Comparison of ENCODE assay signal across 8 mouse cellular contexts in the genomic region with DNA sequence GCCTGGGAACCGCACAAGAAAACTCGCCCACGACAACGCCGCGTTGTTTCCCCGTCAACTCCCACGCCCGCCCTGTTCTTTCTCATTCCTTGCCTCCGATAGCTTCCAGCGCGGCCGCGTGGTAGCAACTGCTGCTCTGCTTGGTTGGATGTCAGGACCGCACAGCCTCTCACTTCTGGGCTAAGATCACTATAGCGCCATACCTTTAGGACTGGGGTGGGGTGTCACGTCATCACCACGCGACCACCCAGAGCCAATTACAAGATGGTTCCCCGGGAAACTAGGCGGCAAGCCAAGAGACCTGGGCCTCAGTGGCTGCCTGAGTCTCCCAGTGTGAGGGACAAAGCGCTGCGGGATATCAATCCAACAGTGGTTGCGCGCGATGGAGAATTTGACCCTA. TPM values are rescaled to one million over a fixed set of nuclear protein-coding genes. Genes with fewer than 3 reads are reported as not detected.
DNase-seq lines count a peak whose midpoint lies in the region; ATAC-seq and TF ChIP-seq lines count a peak whose summit lies in the region.

No protein-coding gene starts in this region.

- H3K36me3 ChIP-seq in hindbrain, embryonic 14.5 days (replicated peaks; ENCODE audit: control insufficient read depth, insufficient read depth), result peaks cover 22% of the 10 kb centered on the region
- peaks cover 5% of the 10 kb centered on the region; the same call in 1 of the 2 replicates for H3K36me3 ChIP-seq in lung, postnatal 0 days (ENCODE audit: insufficient read depth, low read length)

- peak overlapping the region; percentile 39 for H3K9ac ChIP-seq in hindbrain, embryonic 14.5 days
- H3K9ac ChIP-seq in lung, postnatal 0 days (replicated peaks; ENCODE audit: low read depth), result no peak overlapping the region

- peak; percentile 83 for DNase-seq in Muller cell, postnatal 12 days (ENCODE audit: inconsistent ontology term)
- peak; percentile 93 for DNase-seq in cerebellum, postnatal 10 days
- peak; percentile 77 to 81 for DNase-seq in frontal cortex, postnatal 14 days (ENCODE audit: low spot score in 2 of 2)
- DNase-seq in hindbrain, embryonic 14.5 days (ENCODE audit: low spot score), result peak; percentile 84
- peak; percentile 74 to 78 for DNase-seq in layer of hippocampus, postnatal 25 days (ENCODE audit: extremely low spot score in 1 of 2, low spot score in 1 of 2)
- DNase-seq in lung, postnatal 0 days (ENCODE audit: low spot score), result peak; percentile 57
- DNase-seq in right cerebral cortex, adult 2 months (ENCODE audit: low spot score in 2 of 2), result peak; percentile 82 to 87

- H3K4me1 ChIP-seq in hindbrain, embryonic 14.5 days (replicated peaks; ENCODE audit: control insufficient read depth, insufficient read depth, low read length), result peaks cover 53% of the 10 kb centered on the region
- peaks cover 8% of the 10 kb centered on the region; the same call in 1 of the 2 replicates for H3K4me1 ChIP-seq in lung, postnatal 0 days (ENCODE audit: insufficient read depth, low read depth, low read length)

- H3K9me3 ChIP-seq in hindbrain, embryonic 14.5 days (ENCODE audit: control insufficient read depth, low read length), result no peaks in the 10 kb centered on the region
- H3K9me3 ChIP-seq in lung, postnatal 0 days (ENCODE audit: low read length), result no peaks in the 10 kb centered on the region

- TF ChIP-seq EP300 in lung, postnatal 0 days (IDR thresholded peaks at IDR 0.05), result no peak

- TF ChIP-seq CTCF in lung, postnatal 0 days (IDR thresholded peaks at IDR 0.05), result no peak

- H3K4me2 ChIP-seq in hindbrain, embryonic 14.5 days (replicated peaks), result peak overlapping the region; percentile 93
- H3K4me2 ChIP-seq in lung, postnatal 0 days (replicated peaks; ENCODE audit: low read depth, low read length), result peak overlapping the region; percentile 51

- peak overlapping the region; percentile 35 for H3K4me3 ChIP-seq in hindbrain, embryonic 14.5 days (replicated peaks; ENCODE audit: low read length)
- H3K4me3 ChIP-seq in lung, postnatal 0 days (ENCODE audit: low read depth, low read length), result peak overlapping the region; percentile 27

- H3K27ac ChIP-seq in hindbrain, embryonic 14.5 days, result peak overlapping the region; percentile 79
- H3K27ac ChIP-seq in lung, postnatal 0 days (ENCODE audit: low read length), result peak overlapping the region; percentile 60

- H3K27me3 ChIP-seq in hindbrain, embryonic 14.5 days (ENCODE audit: control insufficient read depth, insufficient read depth, low read length), result no peaks in the 10 kb centered on the region
- no peaks in the 10 kb centered on the region for H3K27me3 ChIP-seq in lung, postnatal 0 days (replicated peaks; ENCODE audit: insufficient read depth, low read length)

- ATAC-seq in hindbrain, embryonic 14.5 days (ENCODE audit: low FRiP score), result peak; percentile 55
- no peak for ATAC-seq in lung, postnatal 0 days
- no peak for ATAC-seq in megakaryocyte-erythroid progenitor cell, adult 5-6 weeks (replicated peaks; ENCODE audit: low FRiP score, low TSS enrichment, poor library complexity, severe bottlenecking)

- WGBS in hindbrain, embryonic 14.5 days, result 2% methylated on average over 26 of the region's 26 CpGs
- 30% methylated on average over 26 of the region's 26 CpGs for WGBS in lung, postnatal 0 days

RNA-seq across cellular contexts. Expression of gene Gzf1, which starts 3.0 kb away (rescaled TPM):
- 18.5 and 18.6 TPM in 2 replicates for polyA plus RNA-seq in hindbrain, embryonic 14.5 days (2014; fragmentation: Nextera tagmentation; extraction: Ambion mirVana)
- total RNA-seq in layer of hippocampus, postnatal 25 days (2021), result 10 to 100 TPM; 30.4 to 32.4 TPM
- polyA plus RNA-seq in lung, postnatal 0 days (2015; fragmentation: Nextera tagmentation; extraction: Ambion mirVana), result 21.3 and 23.7 TPM in 2 replicates
- 13.4 and 13.5 TPM in 2 replicates for total RNA-seq in megakaryocyte-erythroid progenitor cell, adult 5-6 weeks (2014; fragmentation: Nextera tagmentation)
- total RNA-seq in megakaryocyte-erythroid progenitor cell, adult 5-6 weeks (2017), result 13.5 and 14.1 TPM in 2 replicates

RNA-seq across cellular contexts. Expression of gene Nxt1, which starts 5.4 kb away (rescaled TPM):
- polyA plus RNA-seq in hindbrain, embryonic 14.5 days (2014; fragmentation: Nextera tagmentation; extraction: Ambion mirVana), result 47.0 and 48.5 TPM in 2 replicates
- total RNA-seq in layer of hippocampus, postnatal 25 days (2021), result 10 to 100 TPM; 11.2 to 16.0 TPM
- 46.2 and 46.4 TPM in 2 replicates for polyA plus RNA-seq in lung, postnatal 0 days (2015; fragmentation: Nextera tagmentation; extraction: Ambion mirVana)
- 52.4 and 72.0 TPM in 2 replicates for total RNA-seq in megakaryocyte-erythroid progenitor cell, adult 5-6 weeks (2014; fragmentation: Nextera tagmentation)
- total RNA-seq in megakaryocyte-erythroid progenitor cell, adult 5-6 weeks (2017), result 29.0 and 31.2 TPM in 2 replicates

RNA-seq across cellular contexts. Expression of gene Napb, which starts 54.5 kb away (rescaled TPM):
- 94.1 and 99.4 TPM in 2 replicates for polyA plus RNA-seq in hindbrain, embryonic 14.5 days (2014; fragmentation: Nextera tagmentation; extraction: Ambion mirVana)
- total RNA-seq in layer of hippocampus, postnatal 25 days (2021), result 100 to 1,000 TPM; 300 to 310 TPM
- 1.4 TPM in 2 replicates for polyA plus RNA-seq in lung, postnatal 0 days (2015; fragmentation: Nextera tagmentation; extraction: Ambion mirVana)
- 0.98 and 1.7 TPM in 2 replicates for total RNA-seq in megakaryocyte-erythroid progenitor cell, adult 5-6 weeks (2014; fragmentation: Nextera tagmentation)
- 0.23 TPM in 1 of 2 replicates, not detected in the other for total RNA-seq in megakaryocyte-erythroid progenitor cell, adult 5-6 weeks (2017)

Comparison
In these comparisons a context has a peak if more than half of its experiments do, and no peak if none do; other contexts are left out.
1. RNA of gene Napb, which starts 54.5 kb away (total RNA-seq): 300 to 310 TPM in layer of hippocampus, postnatal 25 days; 0.23 to 1.7 TPM in megakaryocyte-erythroid progenitor cell, adult 5-6 weeks; every median in the first group is over 100 times any median in the second.
2. Peak in every context shown above with its lines, with median percentiles within 50 percentile points of each other: DNase-seq.